Mouse (Mus musculus): ENCODE results near the gene Letmd1. TPM values are rescaled to one million over a fixed set of nuclear protein-coding genes. Genes with fewer than 3 reads are reported as not detected.

Letmd1 gene
- polyA plus RNA-seq, 2 experiments = 27.9 to 62.4 TPM

GRCm38 (mm10) chr15:100473926-100474503, 5.2 kb downstream of the Letmd1 start:
- Histone ChIP-seq H3K4me3 (replicated peaks; ENCODE audit: low read length) (no peak overlapping the region), H3K4me1 (ENCODE audit: control insufficient read depth, insufficient read depth, low read length) (peaks cover 9% of the 10 kb centered on the region), H3K27ac (replicated peaks; ENCODE audit: low read depth, low read length) (no peak overlapping the region), H3K9me3 (ENCODE audit: control insufficient read depth, low read length) (no peaks in the 10 kb centered on the region), H3K4me2 (replicated peaks; ENCODE audit: low read depth, low read length, severe bottlenecking) (no peak overlapping the region), H3K27me3 (ENCODE audit: control insufficient read depth, insufficient read depth, low read length) (no peaks in the 10 kb centered on the region), H3K36me3 (ENCODE audit: control insufficient read depth, insufficient read depth, low read length) (peaks cover 51% of the 10 kb centered on the region), H3K9ac (ENCODE audit: low read depth, low read length, severe bottlenecking) (no peak overlapping the region)
- no peak for TF ChIP-seq POLR2A (IDR thresholded peaks at IDR 0.05; ENCODE audit: borderline replicate concordance, extremely low read depth, insufficient read depth, insufficient read length)
- WGBS = 84% methylated on average over 7 of the region's 7 CpGs
- ATAC-seq (ENCODE audit: low FRiP score, low read depth) (no peak), DNase-seq (ENCODE audit: low spot score) (no peak)

GRCm38 (mm10) chr15:100478351-100478750, 9.5 kb downstream of the Letmd1 start:
- no peaks in the 10 kb centered on the region for H3K9me3 ChIP-seq (ENCODE audit: control insufficient read depth, low read length)
- DNase-seq (ENCODE audit: low spot score) = no peak

GRCm38 (mm10) chr15:100478925-100479324, 10.1 kb downstream of the Letmd1 start:
- H3K36me3 ChIP-seq (ENCODE audit: control insufficient read depth, insufficient read depth, low read length) = peaks cover 89% of the 10 kb centered on the region
- no peak overlapping the region for H3K4me2 ChIP-seq (replicated peaks; ENCODE audit: low read depth, low read length, severe bottlenecking)
- no peak overlapping the region for H3K27ac ChIP-seq (replicated peaks; ENCODE audit: low read depth, low read length)
- no peaks in the 10 kb centered on the region for H3K27me3 ChIP-seq (ENCODE audit: control insufficient read depth, insufficient read depth, low read length)
- no peaks in the 10 kb centered on the region for H3K9me3 ChIP-seq (ENCODE audit: control insufficient read depth, low read length)
- TF ChIP-seq POLR2A (IDR thresholded peaks at IDR 0.05; ENCODE audit: borderline replicate concordance, extremely low read depth, insufficient read depth, insufficient read length) = no peak
- WGBS = 78% methylated on average over 4 of the region's 4 CpGs
- no peak overlapping the region for H3K4me3 ChIP-seq (replicated peaks; ENCODE audit: low read length)
- no peak overlapping the region for H3K9ac ChIP-seq (ENCODE audit: low read depth, low read length, severe bottlenecking)
- H3K4me1 ChIP-seq (ENCODE audit: control insufficient read depth, insufficient read depth, low read length) = no peaks in the 10 kb centered on the region
- ATAC-seq (ENCODE audit: low FRiP score, low read depth) = no peak
- DNase-seq (ENCODE audit: low spot score) = no peak

More at GRCm38 (mm10) chr15:100478351-100478750, 9.5 kb downstream of the Letmd1 start:
- Histone ChIP-seq H3K9ac (ENCODE audit: low read depth, low read length, severe bottlenecking) (no peak overlapping the region), H3K4me3 (replicated peaks; ENCODE audit: low read length) (no peak overlapping the region), H3K4me1 (ENCODE audit: control insufficient read depth, insufficient read depth, low read length) (no peaks in the 10 kb centered on the region), H3K36me3 (ENCODE audit: control insufficient read depth, insufficient read depth, low read length) (peaks cover 88% of the 10 kb centered on the region), H3K4me2 (replicated peaks; ENCODE audit: low read depth, low read length, severe bottlenecking) (no peak overlapping the region), H3K27me3 (ENCODE audit: control insufficient read depth, insufficient read depth, low read length) (no peaks in the 10 kb centered on the region), H3K27ac (replicated peaks; ENCODE audit: low read depth, low read length) (no peak overlapping the region)
- TF ChIP-seq POLR2A (IDR thresholded peaks at IDR 0.05; ENCODE audit: borderline replicate concordance, extremely low read depth, insufficient read depth, insufficient read length) = no peak
- 79% methylated on average over 10 of the region's 10 CpGs for WGBS
- no peak for ATAC-seq (ENCODE audit: low FRiP score, low read depth)

- no peaks in the 10 kb centered on the region for H3K9me3 ChIP-seq (ENCODE audit: control insufficient read depth, low read length)
- no peak for ATAC-seq (ENCODE audit: low FRiP score, low read depth)
- no peaks in the 10 kb centered on the region for H3K27me3 ChIP-seq (ENCODE audit: control insufficient read depth, insufficient read depth, low read length)
- no peak overlapping the region for H3K4me2 ChIP-seq (replicated peaks; ENCODE audit: low read depth, low read length, severe bottlenecking)
- H3K9ac ChIP-seq (ENCODE audit: low read depth, low read length, severe bottlenecking) = no peak overlapping the region
- H3K4me3 ChIP-seq (replicated peaks; ENCODE audit: low read length) = no peak overlapping the region
- WGBS = 87% methylated on average over 3 of the region's 3 CpGs
- no peak for TF ChIP-seq POLR2A (IDR thresholded peaks at IDR 0.05; ENCODE audit: borderline replicate concordance, extremely low read depth, insufficient read depth, insufficient read length)
- DNase-seq (ENCODE audit: low spot score) = no peak
- peaks cover 83% of the 10 kb centered on the region for H3K36me3 ChIP-seq (ENCODE audit: control insufficient read depth, insufficient read depth, low read length)
- H3K4me1 ChIP-seq (ENCODE audit: control insufficient read depth, insufficient read depth, low read length) = peaks cover 3% of the 10 kb centered on the region; the same call in 1 of the 2 replicates
- H3K27ac ChIP-seq (replicated peaks; ENCODE audit: low read depth, low read length) = no peak overlapping the region
Measured at GRCm38 (mm10) chr15:100485576-100485975, 16.8 kb downstream of the Letmd1 start.

DNA sequence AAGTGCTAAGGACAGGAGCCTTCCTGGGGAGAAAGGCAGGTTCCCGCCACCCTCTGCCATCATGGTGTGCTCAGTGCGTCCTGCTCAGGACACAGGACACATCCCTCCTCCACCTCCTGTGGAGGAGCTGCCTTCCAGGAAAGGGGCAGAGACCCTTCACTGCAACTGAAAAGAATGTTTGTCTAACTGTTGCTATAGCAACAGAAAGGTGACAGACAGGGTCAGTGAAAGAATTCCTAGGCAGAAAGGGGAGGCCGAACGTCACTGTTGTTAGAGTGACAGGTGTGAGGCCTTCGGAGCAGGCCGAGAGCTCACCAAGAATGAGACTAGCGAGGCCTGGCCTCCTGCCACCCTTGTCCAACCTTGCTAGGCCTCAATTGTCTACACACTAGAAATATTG, 17.6 kb downstream of the Letmd1 start:
- peak; percentile 18 for DNase-seq (ENCODE audit: low spot score)
- no peak for ATAC-seq (ENCODE audit: low FRiP score, low read depth)
- TF ChIP-seq POLR2A (IDR thresholded peaks at IDR 0.05; ENCODE audit: borderline replicate concordance, extremely low read depth, insufficient read depth, insufficient read length) = no peak
- Histone ChIP-seq H3K4me2 (replicated peaks; ENCODE audit: low read depth, low read length, severe bottlenecking) (no peak overlapping the region), H3K27me3 (ENCODE audit: control insufficient read depth, insufficient read depth, low read length) (no peaks in the 10 kb centered on the region), H3K4me1 (ENCODE audit: control insufficient read depth, insufficient read depth, low read length) (peaks cover 9% of the 10 kb centered on the region), H3K9me3 (ENCODE audit: control insufficient read depth, low read length) (no peaks in the 10 kb centered on the region), H3K27ac (replicated peaks; ENCODE audit: low read depth, low read length) (no peak overlapping the region), H3K9ac (ENCODE audit: low read depth, low read length, severe bottlenecking) (no peak overlapping the region), H3K4me3 (replicated peaks; ENCODE audit: low read length) (no peak overlapping the region), H3K36me3 (ENCODE audit: control insufficient read depth, insufficient read depth, low read length) (peaks cover 74% of the 10 kb centered on the region)
- WGBS = 84% methylated on average over 7 of the region's 7 CpGs

All from limb, embryonic 14.5 days (tissue).